Mouse (Mus musculus) embryonic fibroblast, embryonic 13.5 days (primary cell): ENCODE results near the gene P2ry12.

ENCODE experiments used
- CTCF ChIP-seq: IDR thresholded peaks from 2 replicates; pipeline ENCODE4 v1.5.1; 2011; ENCODE audit warnings: mild to moderate bottlenecking, control low read depth, low read length, moderate library complexity, borderline replicate concordance; ENCODE audit not compliant: insufficient read depth
- POLR2A ChIP-seq: IDR thresholded peaks from 2 replicates; pipeline ENCODE4 v1.6.1; 2011; ENCODE audit warnings: low read depth, mild to moderate bottlenecking, control low read depth, low read length, moderate library complexity

- TF ChIP-seq POLR2A = no peak
- no peak for TF ChIP-seq CTCF
These were observed 52.6 kb downstream of the P2ry12 start for GRCm38 (mm10) chr3:59210089-59210488.
